Mouse (Mus musculus) liver, embryonic 13.5 days (tissue): ENCODE measurements around the gene Gcnt2. TPM values are rescaled to one million over a fixed set of nuclear protein-coding genes. Genes with fewer than 3 reads are reported as not detected.
A peak's percentile ranks its signal among the peaks of the same experiment; 100 is the strongest.
"Not testable (repeated sequence)": the region's sequence is repeated elsewhere in the genome, so short reads cannot be mapped to it uniquely, and the experiment has no call there.

Source experiments
- ATAC-seq: fragments of 200-750 bp; cut with Nextera tagmentation; 2 replicates; pipeline ENCODE4 v1.8.0; 2017; ENCODE audit warnings: low read depth, mild to moderate bottlenecking, moderate number of reproducible peaks, moderate library complexity
- DNase-seq: peaks from one replicate; pipeline ENCODE4 v3.0.0; 2022
- H3K27ac ChIP-seq: fragments of 300-500 bp; sonication (generic); 2 replicates; pipeline ENCODE4 v1.5.1; 2015; ENCODE audit warnings: moderate library complexity, mild to moderate bottlenecking, inconsistent platforms
- H3K27me3 ChIP-seq: fragments of 300-500 bp; sonication (generic); 2 replicates; pipeline ENCODE4 v1.6.1; 2015; ENCODE audit warnings: mild to moderate bottlenecking, inconsistent platforms
- H3K36me3 ChIP-seq: fragments of 300-500 bp; sonication (generic); 2 replicates; pipeline ENCODE4 v1.6.1; 2015; ENCODE audit warnings: mild to moderate bottlenecking, inconsistent platforms
- H3K4me1 ChIP-seq: fragments of 300-500 bp; sonication (generic); replicated peaks from 2 replicates; pipeline ENCODE4 v1.6.1; 2015; ENCODE audit warnings: inconsistent platforms
- H3K4me2 ChIP-seq: fragments of 300-500 bp; sonication (generic); 2 replicates; pipeline ENCODE4 v1.6.1; 2015; ENCODE audit warnings: inconsistent platforms, mild to moderate bottlenecking, moderate library complexity
- H3K4me3 ChIP-seq: fragments of 300-500 bp; sonication (generic); replicated peaks from 2 replicates; pipeline ENCODE4 v1.5.1; 2015; ENCODE audit warnings: mild to moderate bottlenecking, inconsistent platforms
- H3K9ac ChIP-seq: fragments of 300-500 bp; sonication (generic); 2 replicates; pipeline ENCODE4 v1.6.1; 2015; ENCODE audit warnings: mild to moderate bottlenecking, inconsistent platforms
- H3K9me3 ChIP-seq: fragments of 300-500 bp; sonication (generic); replicated peaks from 2 replicates; pipeline ENCODE4 v1.6.1; 2016; ENCODE audit warnings: inconsistent platforms
- WGBS: fragments of 180-500 bp; shearing (Covaris S2); methylation state at CpG from one replicate; pipeline ENCODE4 v1.1.7; 2015; ENCODE audit not compliant: insufficient replicate concordance; 5-methylcytosine and 5-hydroxymethylcytosine counted together
- polyA plus RNA-seq: library from polyadenylated mRNA; unstranded; fragments of >200 nt; fragmentation: Nextera tagmentation; extraction: Ambion mirVana; gene quantifications from 2 replicates; pipeline ENCODE4 v1.2.1, GENCODE M21; 2015

Gcnt2 gene
- polyA plus RNA-seq, 1 experiment from 2014 or later, result 0.77 TPM

- DNase-seq (no peak), ATAC-seq (no peak)
- Histone ChIP-seq H3K27me3 (no peaks in the 10 kb centered on the region), H3K4me1 (peaks cover 16% of the 10 kb centered on the region; the same call in 1 of the 2 replicates), H3K4me3 (no peak overlapping the region), H3K9ac (no peak overlapping the region), H3K9me3 (no peaks in the 10 kb centered on the region), H3K27ac (no peak overlapping the region), H3K36me3 (no peaks in the 10 kb centered on the region), H3K4me2 (no peak overlapping the region)
- 15% methylated on average over 5 of the region's 5 CpGs for WGBS
Observed at GRCm38 (mm10) chr13:40874021-40874420, 14.5 kb downstream of the Gcnt2 start.

GRCm38 (mm10) chr13:40875415-40875814 lies 15.9 kb downstream of the Gcnt2 start:
- Histone ChIP-seq H3K9ac (no peak overlapping the region), H3K4me1 (peaks cover 13% of the 10 kb centered on the region; the same call in 1 of the 2 replicates), H3K27ac (no peak overlapping the region), H3K36me3 (no peaks in the 10 kb centered on the region), H3K27me3 (no peaks in the 10 kb centered on the region), H3K9me3 (no peaks in the 10 kb centered on the region), H3K4me3 (no peak overlapping the region), H3K4me2 (no peak overlapping the region)
- DNase-seq, result no peak
- no peak for ATAC-seq
- 67% methylated on average over 5 of the region's 5 CpGs for WGBS

- Histone ChIP-seq H3K4me3 (no peak overlapping the region), H3K9ac (no peak overlapping the region), H3K4me2 (no peak overlapping the region), H3K27ac (no peak overlapping the region), H3K4me1 (peaks cover 13% of the 10 kb centered on the region; the same call in 1 of the 2 replicates), H3K27me3 (no peaks in the 10 kb centered on the region), H3K36me3 (no peaks in the 10 kb centered on the region), H3K9me3 (no peaks in the 10 kb centered on the region)
- no peak for ATAC-seq
- 41% methylated on average over 4 of the region's 4 CpGs for WGBS
- DNase-seq, result no peak
Observed at GRCm38 (mm10) chr13:40877589-40877988, 18.0 kb downstream of the Gcnt2 start.

GRCm38 (mm10) chr13:40880557-40880956 lies 21.0 kb downstream of the Gcnt2 start:
- WGBS, result 64% methylated on average over 8 of the region's 8 CpGs
- no peaks in the 10 kb centered on the region for H3K27me3 ChIP-seq
- H3K4me3 ChIP-seq, result no peak overlapping the region
- DNase-seq (no peak), ATAC-seq (no peak)
- no peak overlapping the region for H3K27ac ChIP-seq
- H3K36me3 ChIP-seq, result no peaks in the 10 kb centered on the region
- H3K9ac ChIP-seq, result no peak overlapping the region
- no peak overlapping the region for H3K4me2 ChIP-seq
- no peaks in the 10 kb centered on the region for H3K4me1 ChIP-seq
- no peaks in the 10 kb centered on the region for H3K9me3 ChIP-seq

- no peaks in the 10 kb centered on the region for H3K36me3 ChIP-seq
- H3K27ac ChIP-seq, result no peak overlapping the region
Observed at GRCm38 (mm10) chr13:40882606-40883005, 23.1 kb downstream of the Gcnt2 start.

GRCm38 (mm10) chr13:40883903-40884302 lies 24.3 kb downstream of the Gcnt2 start:
- H3K4me1 ChIP-seq, result peaks cover 16% of the 10 kb centered on the region; the same call in 1 of the 2 replicates
- DNase-seq, result no peak
- H3K27ac ChIP-seq, result no peak overlapping the region
- H3K36me3 ChIP-seq, result no peaks in the 10 kb centered on the region
- peaks cover 24% of the 10 kb centered on the region for H3K27me3 ChIP-seq
- WGBS, result 73% methylated on average over 9 of the region's 9 CpGs
- no peaks in the 10 kb centered on the region for H3K9me3 ChIP-seq
- H3K4me2 ChIP-seq, result no peak overlapping the region
- no peak for ATAC-seq
- no peak overlapping the region for H3K4me3 ChIP-seq
- H3K9ac ChIP-seq, result no peak overlapping the region

More at GRCm38 (mm10) chr13:40882606-40883005, 23.1 kb downstream of the Gcnt2 start:
- Histone ChIP-seq H3K27me3 (peaks cover 18% of the 10 kb centered on the region), H3K4me3 (no peak overlapping the region), H3K9ac (no peak overlapping the region), H3K9me3 (no peaks in the 10 kb centered on the region), H3K4me1 (peaks cover 15% of the 10 kb centered on the region; the same call in 1 of the 2 replicates), H3K4me2 (no peak overlapping the region)
- DNase-seq, result no peak
- no peak for ATAC-seq
- WGBS, result 55% methylated on average over 5 of the region's 5 CpGs

GRCm38 (mm10) chr13:40884878-40885277 lies 25.3 kb downstream of the Gcnt2 start:
- H3K27ac ChIP-seq, result no peak overlapping the region
- ATAC-seq, result no peak
- H3K9ac ChIP-seq, result no peak overlapping the region
- no peaks in the 10 kb centered on the region for H3K9me3 ChIP-seq
- no peak overlapping the region for H3K4me3 ChIP-seq
- peaks cover 24% of the 10 kb centered on the region for H3K27me3 ChIP-seq
- H3K36me3 ChIP-seq, result no peaks in the 10 kb centered on the region
- WGBS, result 70% methylated on average over 5 of the region's 5 CpGs
- no peak overlapping the region for H3K4me2 ChIP-seq
- peaks cover 16% of the 10 kb centered on the region; the same call in 1 of the 2 replicates for H3K4me1 ChIP-seq
- no peak for DNase-seq

- H3K4me2 ChIP-seq, result peak overlapping the region; percentile 56; the same call in 1 of the 2 replicates
- WGBS, result 24% methylated on average over 10 of the region's 10 CpGs
- ATAC-seq, result no peak
- H3K4me1 ChIP-seq, result peaks cover 16% of the 10 kb centered on the region; the same call in 1 of the 2 replicates
- H3K9ac ChIP-seq, result no peak overlapping the region
- peak overlapping the region; percentile 30; the same call in 1 of the 2 replicates for H3K4me3 ChIP-seq
- DNase-seq, result no peak
- no peak overlapping the region for H3K27ac ChIP-seq
- H3K36me3 ChIP-seq, result no peaks in the 10 kb centered on the region
- no peaks in the 10 kb centered on the region for H3K9me3 ChIP-seq
- peaks cover 24% of the 10 kb centered on the region for H3K27me3 ChIP-seq
Observed at GRCm38 (mm10) chr13:40885935-40886642, 26.5 kb downstream of the Gcnt2 start.

GRCm38 (mm10) chr13:40886643-40887381 lies 27.3 kb downstream of the Gcnt2 start:
- Histone ChIP-seq H3K9me3 (no peaks in the 10 kb centered on the region), H3K4me3 (peak overlapping the region; percentile 30), H3K4me2 (peak overlapping the region; percentile 56), H3K9ac (0 out of 2 replicates have a peak overlapping the region, but pooled peaks have one; percentile 8), H3K27me3 (peaks cover 24% of the 10 kb centered on the region), H3K27ac (no peak overlapping the region), H3K4me1 (peaks cover 16% of the 10 kb centered on the region; the same call in 1 of the 2 replicates), H3K36me3 (no peaks in the 10 kb centered on the region)
- WGBS, result 3% methylated on average over 22 of the region's 22 CpGs
- DNase-seq (no peak), ATAC-seq (no peak)

- H3K36me3 ChIP-seq, result no peaks in the 10 kb centered on the region
- H3K27me3 ChIP-seq, result peaks cover 24% of the 10 kb centered on the region
- no peak overlapping the region for H3K4me2 ChIP-seq
- no peak overlapping the region for H3K9ac ChIP-seq
- H3K9me3 ChIP-seq, result no peaks in the 10 kb centered on the region
- ATAC-seq (no peak), DNase-seq (no peak)
- H3K4me1 ChIP-seq, result peaks cover 16% of the 10 kb centered on the region; the same call in 1 of the 2 replicates
- H3K27ac ChIP-seq, result no peak overlapping the region
- H3K4me3 ChIP-seq, result no peak overlapping the region
- WGBS, result 82% methylated on average over 5 of the region's 5 CpGs
Observed at GRCm38 (mm10) chr13:40890595-40890994, 31.0 kb downstream of the Gcnt2 start.

GRCm38 (mm10) chr13:40891369-40891768 lies 31.8 kb downstream of the Gcnt2 start:
- Histone ChIP-seq H3K4me1 (peaks cover 11% of the 10 kb centered on the region; the same call in 1 of the 2 replicates), H3K27me3 (peaks cover 18% of the 10 kb centered on the region)
- not testable (repeated sequence) for H3K9ac ChIP-seq, H3K4me2 ChIP-seq, H3K4me3 ChIP-seq, DNase-seq, H3K36me3 ChIP-seq, H3K9me3 ChIP-seq, H3K27ac ChIP-seq, ATAC-seq
- 57% methylated on average over 1 of the region's 1 CpGs for WGBS
